8 mouse cellular contexts compared by ENCODE assay signal in the genomic region with DNA sequence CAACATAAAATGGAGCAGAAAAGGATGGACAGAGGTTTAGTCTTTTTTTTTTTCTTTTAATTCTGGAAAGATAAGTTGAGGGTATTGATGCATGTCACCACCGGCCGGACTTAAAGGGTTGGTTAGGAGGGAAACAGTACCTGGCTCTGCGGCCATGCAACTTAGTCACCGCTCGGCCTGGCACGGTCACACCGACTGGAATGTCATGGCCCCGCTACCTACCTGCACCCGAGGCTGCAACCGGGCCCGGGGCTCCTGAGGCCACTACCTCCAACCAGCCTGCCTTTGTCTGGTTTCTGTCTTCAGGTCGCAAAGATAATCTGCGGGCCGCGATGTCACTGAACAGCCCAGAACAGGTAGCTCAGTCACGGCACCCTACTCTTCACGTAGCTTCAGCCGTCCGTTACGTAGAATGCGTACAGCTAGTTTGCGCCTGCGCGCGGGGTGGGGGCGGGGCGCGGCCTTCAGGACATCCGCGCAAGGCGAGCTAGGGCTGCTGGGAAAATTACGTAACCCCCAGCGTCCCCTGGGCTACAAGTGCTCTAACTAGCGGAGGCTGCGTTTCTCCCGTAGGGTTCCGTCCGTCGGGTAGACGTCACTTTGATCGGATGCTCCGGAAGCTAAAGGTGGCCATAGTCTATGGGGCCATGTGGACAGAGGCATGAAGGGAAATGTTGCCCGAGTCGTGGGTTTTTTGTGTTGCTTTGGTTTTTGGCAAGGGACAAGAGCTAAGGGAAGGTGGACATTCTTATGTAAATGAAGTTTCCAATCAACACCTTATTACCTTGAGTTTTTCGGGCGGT. TPM values are rescaled to one million over a fixed set of nuclear protein-coding genes. Genes with fewer than 3 reads are reported as not detected.
DNase-seq lines count a peak whose midpoint lies in the region; ATAC-seq and TF ChIP-seq lines count a peak whose summit lies in the region.

Gene Ccdc47, minus strand, starts transcription at position 418 of the 803 bp plus-strand sequence.

- under 1% methylated on average over 46 of the region's 46 CpGs for WGBS in bone marrow, adult 2 months
- under 1% methylated on average over 46 of the region's 46 CpGs for WGBS in embryonic facial prominence, embryonic 15.5 days
- WGBS in limb, embryonic 14.5 days, result under 1% methylated on average over 46 of the region's 46 CpGs
- under 1% methylated on average over 46 of the region's 46 CpGs for WGBS in midbrain, postnatal 0 days

- H3K4me2 ChIP-seq in embryonic facial prominence, embryonic 15.5 days (replicated peaks), result peak within 1 kb of the TSS; percentile 55
- peak within 1 kb of the TSS; percentile 55 for H3K4me2 ChIP-seq in limb, embryonic 14.5 days (replicated peaks; ENCODE audit: low read depth, low read length, severe bottlenecking)
- H3K4me2 ChIP-seq in midbrain, postnatal 0 days (ENCODE audit: low read depth, low read length, poor library complexity, severe bottlenecking), result peak within 1 kb of the TSS; percentile 63

- no peak; the same call in 1 of the 2 replicates for TF ChIP-seq CTCF in bone marrow, adult 2 months (IDR thresholded peaks at IDR 0.05; ENCODE audit: control insufficient read depth, insufficient read depth, low read length)
- TF ChIP-seq CTCF in midbrain, postnatal 0 days (IDR thresholded peaks at IDR 0.05), result no peak

- peak; percentile 55 for TF ChIP-seq POLR2A in bone marrow, adult 2 months (IDR thresholded peaks at IDR 0.05; ENCODE audit: borderline replicate concordance, control insufficient read depth, low read depth, low read length)
- 0 out of 2 replicates have a peak, but pooled peaks have one; percentile 50 for TF ChIP-seq POLR2A in limb, embryonic 14.5 days (IDR thresholded peaks at IDR 0.05; ENCODE audit: borderline replicate concordance, extremely low read depth, insufficient read depth, insufficient read length)

- H3K9ac ChIP-seq in embryonic facial prominence, embryonic 15.5 days, result peak within 1 kb of the TSS; percentile 93
- peak within 1 kb of the TSS; percentile 91 for H3K9ac ChIP-seq in limb, embryonic 14.5 days (ENCODE audit: low read depth, low read length, severe bottlenecking)
- peak within 1 kb of the TSS; percentile 92 for H3K9ac ChIP-seq in midbrain, postnatal 0 days (replicated peaks; ENCODE audit: low read length, poor library complexity, severe bottlenecking)

- peak within 1 kb of the TSS; percentile 92 for H3K27ac ChIP-seq in bone marrow, adult 2 months (ENCODE audit: control insufficient read depth, insufficient read depth, low read depth, low read length, poor library complexity)
- H3K27ac ChIP-seq in embryonic facial prominence, embryonic 15.5 days (replicated peaks), result peak within 1 kb of the TSS; percentile 97
- H3K27ac ChIP-seq in limb, embryonic 14.5 days (replicated peaks; ENCODE audit: low read depth, low read length), result peak within 1 kb of the TSS; percentile 94
- H3K27ac ChIP-seq in midbrain, postnatal 0 days (ENCODE audit: low read depth, low read length), result peak within 1 kb of the TSS; percentile 96

- H3K9me3 ChIP-seq in embryonic facial prominence, embryonic 15.5 days (replicated peaks), result no peaks in the 10 kb centered on the region
- H3K9me3 ChIP-seq in limb, embryonic 14.5 days (ENCODE audit: control insufficient read depth, low read length), result no peaks in the 10 kb centered on the region
- H3K9me3 ChIP-seq in midbrain, postnatal 0 days (ENCODE audit: low read length), result no peaks in the 10 kb centered on the region

- peak; percentile 97 for ATAC-seq in embryonic facial prominence, embryonic 15.5 days (ENCODE audit: insufficient number of reproducible peaks, low FRiP score, low TSS enrichment, low read depth)
- ATAC-seq in limb, embryonic 14.5 days (ENCODE audit: low FRiP score, low read depth), result peak; percentile 96
- peak; percentile 97 for ATAC-seq in midbrain, postnatal 0 days (ENCODE audit: low FRiP score)

- no peaks in the 10 kb centered on the region for H3K27me3 ChIP-seq in embryonic facial prominence, embryonic 15.5 days
- H3K27me3 ChIP-seq in limb, embryonic 14.5 days (ENCODE audit: control insufficient read depth, insufficient read depth, low read length), result no peaks in the 10 kb centered on the region
- H3K27me3 ChIP-seq in midbrain, postnatal 0 days (ENCODE audit: insufficient read depth, low read length), result no peaks in the 10 kb centered on the region

- DNase-seq in A20 (ENCODE audit: low read depth, low spot score), result peak; percentile 99
- peak; percentile 97 for DNase-seq in heart, adult 8-10 months (ENCODE audit: low spot score)
- peak; percentile 98 for DNase-seq in kidney, adult 9 months
- DNase-seq in limb, embryonic 14.5 days (ENCODE audit: low spot score), result peak; percentile 99
- DNase-seq in midbrain, postnatal 0 days (ENCODE audit: low spot score), result peak; percentile 100
- DNase-seq in spleen, postnatal 4 days (ENCODE audit: low spot score in 2 of 2), result peak; percentile 91 to 95

- H3K4me1 ChIP-seq in bone marrow, adult 2 months (ENCODE audit: control insufficient read depth, insufficient read depth, low read length), result peaks cover 1% of the 10 kb centered on the region; the same call in 1 of the 2 replicates
- H3K4me1 ChIP-seq in embryonic facial prominence, embryonic 15.5 days, result peaks cover 26% of the 10 kb centered on the region
- H3K4me1 ChIP-seq in limb, embryonic 14.5 days (ENCODE audit: control insufficient read depth, insufficient read depth, low read length), result peaks cover 21% of the 10 kb centered on the region
- H3K4me1 ChIP-seq in midbrain, postnatal 0 days (ENCODE audit: insufficient read depth, low read length), result peaks cover 15% of the 10 kb centered on the region; the same call in 1 of the 2 replicates

- H3K36me3 ChIP-seq in embryonic facial prominence, embryonic 15.5 days, result peaks cover 18% of the 10 kb centered on the region
- H3K36me3 ChIP-seq in limb, embryonic 14.5 days (ENCODE audit: control insufficient read depth, insufficient read depth, low read length), result peaks cover 22% of the 10 kb centered on the region
- H3K36me3 ChIP-seq in midbrain, postnatal 0 days (ENCODE audit: insufficient read depth, low read length), result peaks cover 9% of the 10 kb centered on the region; the same call in 1 of the 2 replicates

- peak within 1 kb of the TSS; percentile 97 for H3K4me3 ChIP-seq in bone marrow, adult 2 months (replicated peaks; ENCODE audit: control insufficient read depth, low read depth, low read length)
- peak within 1 kb of the TSS; percentile 97 for H3K4me3 ChIP-seq in embryonic facial prominence, embryonic 15.5 days (replicated peaks)
- H3K4me3 ChIP-seq in limb, embryonic 14.5 days (replicated peaks; ENCODE audit: low read length), result peak within 1 kb of the TSS; percentile 76
- peak within 1 kb of the TSS; percentile 97 for H3K4me3 ChIP-seq in midbrain, postnatal 0 days (ENCODE audit: low read depth, low read length)

RNA-seq across cellular contexts. Expression of gene Ccdc47, which starts in this region (rescaled TPM):
- 24.4 and 27.9 TPM in 2 replicates for polyA plus RNA-seq in bone marrow, adult 2 months (2011; ENCODE audit: insufficient read depth, insufficient read length, low replicate concordance, missing spikeins)
- 88.9 and 91.8 TPM in 2 replicates for polyA plus RNA-seq in embryonic facial prominence, embryonic 15.5 days (2015; fragmentation: Nextera tagmentation; extraction: Ambion mirVana)
- total RNA-seq in heart, adult 8-10 months (2022), result 10 to 100 TPM; 71.6 to 93.0 (median 85.9) TPM
- polyA plus RNA-seq in limb, embryonic 14.5 days (2012; rRNA removed), result 43.6 and 48.8 TPM in 2 replicates
- 63.7 and 66.1 TPM in 2 replicates for polyA plus RNA-seq in limb, embryonic 14.5 days (2014; fragmentation: Nextera tagmentation; extraction: Ambion mirVana)
- 31.7 and 37.0 TPM in 2 replicates for total RNA-seq in midbrain, postnatal 0 days (2014; rRNA removed)
- 88.8 and 94.9 TPM in 2 replicates for polyA plus RNA-seq in midbrain, postnatal 0 days (2015; fragmentation: Nextera tagmentation; extraction: Ambion mirVana)

Comparison
In these comparisons a context has a peak if more than half of its experiments do, and no peak if none do; other contexts are left out.
1. Peak in every context shown above with its lines: DNase-seq, ATAC-seq, H3K4me3 ChIP-seq and H3K27ac ChIP-seq.